Mouse (Mus musculus) frontal cortex, postnatal 14 days (tissue): ENCODE measurements around the gene Eif2b1.
"Not testable (repeated sequence)": the region's sequence is repeated elsewhere in the genome, so short reads cannot be mapped to it uniquely, and the experiment has no call there.

Experiments used
- DNase-seq, 2 experiments: peaks; one replicate each; pipeline ENCODE4 v3.0.0; 2022; ENCODE audit warnings: low spot score in 2 of 2

Eif2b1 gene

GRCm38 (mm10) chr5:124550737-124551136, 28.2 kb downstream of the Eif2b1 start:
- not testable (repeated sequence) for DNase-seq

GRCm38 (mm10) chr5:124541602-124541973, 37.3 kb downstream of the Eif2b1 start:
- DNase-seq, result no peak

DNA sequence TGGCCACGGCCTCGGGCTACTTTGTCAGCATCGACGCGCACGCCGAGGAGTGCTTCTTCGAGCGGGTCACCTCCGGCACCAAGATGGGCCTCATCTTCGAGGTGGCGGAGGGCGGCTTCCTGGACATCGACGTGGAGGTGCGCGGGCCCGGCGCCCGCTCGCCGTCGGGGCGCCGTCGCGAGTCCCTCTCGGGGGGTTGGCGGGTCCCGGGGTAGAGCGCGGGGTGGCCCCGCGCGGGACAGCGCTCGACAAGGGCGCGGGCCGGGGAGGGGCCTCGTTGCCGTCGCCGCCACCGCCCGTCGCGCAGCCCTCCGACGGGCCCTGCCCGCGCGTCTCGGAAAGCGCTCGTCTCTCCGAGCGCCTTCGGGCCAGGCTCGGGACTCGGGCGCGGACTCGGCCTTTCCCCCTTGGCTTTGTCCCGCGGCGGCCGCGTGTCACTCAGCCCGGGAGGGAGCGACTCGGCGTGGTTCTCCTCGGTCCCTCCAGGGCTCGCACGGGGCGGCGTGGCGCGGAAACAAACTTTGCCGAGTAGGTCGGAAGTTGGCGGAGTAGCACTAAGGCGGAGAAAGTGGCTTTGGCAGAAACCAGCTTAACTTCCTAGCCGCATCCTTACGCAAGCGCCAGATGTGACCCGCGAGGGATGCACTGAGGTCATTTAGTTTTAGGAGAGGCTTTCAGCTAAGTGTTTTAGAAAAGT, 37.9 kb downstream of the Eif2b1 start:
- DNase-seq, result peak in 1 of 2 experiments; percentile 35

DNA sequence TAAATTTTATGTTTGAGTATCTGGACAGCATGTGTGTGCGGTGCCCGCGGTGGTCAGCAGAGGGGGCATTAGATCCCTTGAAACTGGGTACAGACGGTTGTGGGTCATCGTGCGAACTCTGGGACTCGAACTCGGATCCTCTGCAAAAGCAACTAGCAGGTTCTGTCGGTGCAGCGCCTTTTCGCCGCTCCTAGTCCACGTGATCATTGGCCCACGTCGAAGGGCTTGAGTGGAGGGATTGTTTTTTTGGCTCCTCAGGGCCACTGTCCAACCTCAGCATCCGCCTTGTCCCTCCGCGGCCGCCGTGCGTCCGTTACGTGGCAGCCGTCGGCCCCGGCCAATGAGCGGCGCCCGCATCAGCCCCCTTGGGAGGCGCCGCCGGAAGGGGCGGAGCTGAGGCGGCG, 38.5 kb downstream of the Eif2b1 start, which contains the start of gene Tmed2:
Gene Tmed2, plus strand, starts transcription at position 313 of the 404 bp plus-strand sequence.
- peak; percentile 94 to 96 for DNase-seq

- no peak for DNase-seq
These were observed 39.0 kb downstream of the Eif2b1 start for GRCm38 (mm10) chr5:124539905-124540304.

- DNase-seq, result peak in 1 of 2 experiments; percentile 36
These were observed 39.8 kb downstream of the Eif2b1 start for GRCm38 (mm10) chr5:124538813-124539792.

GRCm38 (mm10) chr5:124536776-124537175, 42.2 kb downstream of the Eif2b1 start:
- no peak for DNase-seq

DNA sequence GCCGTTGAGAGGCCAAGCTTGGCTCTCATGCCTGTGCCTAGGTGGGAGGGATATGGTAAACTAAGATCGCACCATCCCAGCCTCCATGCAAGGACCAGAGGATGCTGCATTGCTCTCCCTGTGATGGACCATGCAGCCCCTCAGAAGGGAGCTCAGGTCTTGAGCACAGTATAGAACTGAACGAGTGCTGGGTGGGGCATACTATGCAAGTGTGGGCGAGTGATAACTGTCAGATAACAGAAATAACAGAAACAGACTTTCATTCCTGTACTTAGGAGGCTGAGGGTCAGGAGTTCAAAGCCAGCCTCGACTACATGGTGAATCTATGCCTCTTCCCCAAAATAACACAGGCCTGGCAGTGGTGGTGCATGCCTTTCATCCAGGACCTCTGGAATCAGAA, 43.9 kb downstream of the Eif2b1 start:
- DNase-seq, result no peak

DNA sequence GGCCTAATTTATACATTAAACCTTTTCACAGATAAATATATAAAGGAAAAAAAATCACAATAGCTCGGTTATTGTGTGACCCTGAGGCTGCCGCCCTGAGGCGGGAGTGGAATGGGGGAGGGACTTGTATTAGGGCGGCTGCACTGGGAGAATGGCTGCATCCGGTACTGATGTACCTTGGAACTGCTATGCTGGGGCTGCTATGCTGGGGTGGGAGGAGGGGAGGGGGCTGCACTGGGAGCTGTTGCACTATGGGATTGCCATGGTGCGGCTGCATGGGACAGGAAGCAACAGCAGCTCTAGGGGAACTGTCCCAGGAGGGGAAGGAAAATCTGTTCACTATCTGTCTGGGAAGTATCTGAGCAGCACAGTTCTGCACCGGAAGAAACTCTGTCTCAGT, 46.5 kb downstream of the Eif2b1 start:
- no peak for DNase-seq

DNA sequence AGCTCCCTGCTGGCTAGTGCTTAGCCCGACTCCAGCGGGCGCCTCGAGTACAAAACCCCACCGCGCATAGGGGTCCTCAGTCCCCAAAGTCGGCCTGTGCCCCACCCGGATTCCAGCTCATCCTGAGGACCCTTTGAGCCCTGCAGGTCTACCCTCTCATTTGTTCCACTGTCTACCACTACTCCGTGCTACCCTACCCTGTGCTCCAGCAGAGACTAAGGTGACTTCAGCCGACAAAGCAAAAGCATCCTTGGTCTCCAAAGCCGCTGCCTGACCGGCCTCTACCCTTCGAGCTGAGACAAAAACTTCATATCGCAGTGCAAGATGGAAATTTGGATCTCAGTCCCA, 47.4 kb downstream of the Eif2b1 start:
- DNase-seq, result no peak

GRCm38 (mm10) chr5:124530655-124531582, 48.0 kb downstream of the Eif2b1 start, which contains the start of gene Rilpl1:
TSS of gene Rilpl1 (minus strand) at chr5:124531391.
- DNase-seq, result peak; percentile 55 to 73

DNA sequence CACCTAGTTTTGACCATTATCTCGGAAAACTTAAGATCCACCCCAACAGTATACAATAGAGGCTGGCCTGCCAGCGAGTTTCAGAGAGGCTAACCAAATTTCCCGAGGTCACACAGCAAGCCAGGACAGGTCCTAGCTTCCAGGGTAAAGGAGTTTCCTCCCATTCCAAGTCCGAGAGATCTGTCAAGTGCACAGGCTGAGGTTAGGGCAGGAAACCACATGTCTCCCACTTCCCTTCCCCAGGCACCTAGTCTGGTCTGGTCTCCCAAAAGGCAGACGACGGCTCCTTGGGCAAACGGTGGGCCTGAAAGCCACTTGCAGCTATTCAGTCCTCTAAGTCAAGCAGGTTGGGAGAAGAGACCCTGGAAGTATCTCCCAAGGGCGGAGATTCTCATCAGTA, 49.2 kb downstream of the Eif2b1 start:
- no peak for DNase-seq

GRCm38 (mm10) chr5:124529191-124529651, 49.7 kb downstream of the Eif2b1 start:
- DNase-seq, result no peak

DNA sequence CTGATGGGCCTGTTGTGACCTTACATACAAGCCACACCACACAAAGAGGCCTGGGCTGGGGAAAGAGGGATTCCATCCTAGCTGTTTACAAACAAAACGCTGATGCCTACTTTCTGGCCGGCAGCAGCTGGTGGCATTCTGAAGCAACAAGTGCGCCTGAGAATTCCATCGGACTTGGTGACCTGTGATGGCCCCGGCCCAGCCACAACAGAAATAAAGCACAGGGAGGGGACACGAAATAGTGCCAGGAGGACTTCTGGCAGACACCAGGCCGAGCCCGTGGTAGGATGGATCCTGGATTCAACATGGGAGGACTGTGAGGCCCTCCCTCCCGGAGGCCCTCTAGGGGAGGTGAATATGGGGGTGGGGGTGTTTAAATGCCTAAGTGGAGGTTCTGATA, 50.1 kb downstream of the Eif2b1 start:
- no peak for DNase-seq

DNA sequence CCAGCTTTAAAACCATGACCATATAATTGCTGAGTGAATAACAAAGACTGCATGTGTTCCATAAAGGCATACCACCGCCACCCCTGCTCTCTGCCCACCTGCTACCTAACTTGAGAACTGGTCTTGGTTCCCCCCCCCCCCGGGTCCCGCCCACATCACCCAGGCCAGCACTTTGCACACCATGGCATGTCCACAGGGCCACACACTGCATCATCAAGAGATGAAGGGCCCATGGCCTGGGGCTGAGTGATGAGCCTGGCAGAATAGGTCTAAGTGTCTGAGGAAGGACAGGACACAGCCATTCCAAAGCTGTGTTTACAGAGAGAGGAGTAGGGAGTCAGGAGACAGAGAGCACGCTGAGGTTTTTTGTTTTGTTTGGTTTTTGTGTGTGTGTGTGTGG, 50.6 kb downstream of the Eif2b1 start:
- DNase-seq, result no peak

DNA sequence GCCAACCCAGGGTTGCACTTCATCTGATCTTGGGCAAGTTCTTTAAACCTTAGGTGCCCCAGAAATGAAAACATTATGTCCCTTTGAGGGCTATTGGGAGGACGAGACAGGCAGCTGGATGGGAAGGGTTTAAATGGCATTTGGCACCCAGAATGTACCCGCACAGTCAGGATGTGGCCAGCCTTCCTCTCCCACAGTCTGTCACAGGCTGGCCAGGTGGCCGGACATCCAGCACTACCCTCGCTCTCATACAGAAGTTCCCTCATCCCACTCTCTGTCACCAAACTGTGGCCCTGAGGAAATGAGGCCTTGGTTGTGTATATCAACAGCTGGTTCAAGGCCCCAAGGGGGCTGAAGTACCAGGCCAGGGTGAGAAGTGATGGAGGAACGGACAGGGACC, 54.0 kb downstream of the Eif2b1 start:
- no peak for DNase-seq

- no peak for DNase-seq
These were observed 55.9 kb downstream of the Eif2b1 start for GRCm38 (mm10) chr5:124523032-124523431.

DNA sequence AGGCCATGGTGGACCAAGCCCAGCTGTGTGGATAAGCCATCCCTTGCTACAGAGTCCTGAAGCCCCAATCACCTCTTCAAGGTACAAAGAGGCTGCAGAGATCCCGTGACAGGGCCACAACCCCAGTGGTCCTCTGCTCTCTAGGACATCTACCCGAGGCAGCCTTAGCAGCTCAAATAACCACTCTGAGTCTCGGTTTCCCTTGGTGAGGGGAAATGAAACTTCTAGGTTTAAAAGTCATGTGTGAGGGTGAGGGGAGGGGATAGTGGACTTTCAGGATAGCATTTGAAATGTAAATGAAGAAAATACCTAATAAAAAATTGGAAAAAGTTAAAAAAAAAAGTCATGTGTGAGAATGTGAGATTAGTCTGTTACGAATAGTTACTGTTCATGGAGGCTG, 57.3 kb downstream of the Eif2b1 start:
- DNase-seq, result no peak
